Mouse (Mus musculus): Measurements from ENCODE around the gene Fat3. TPM values are rescaled to one million over a fixed set of nuclear protein-coding genes. Genes with fewer than 3 reads are reported as not detected.

The Fat3 gene
- polyA plus RNA-seq, 1 experiment from 2014 or later: 2.3 TPM

GRCm38 (mm10) chr9:15953585-15954337 lies 547.3 kb downstream of the Fat3 start:
- DNase-seq (ENCODE audit: low spot score): no peak
- no peaks in the 10 kb centered on the region for H3K27me3 ChIP-seq (ENCODE audit: low read depth, poor library complexity, severe bottlenecking)
- no peak overlapping the region for H3K27ac ChIP-seq
- no peak overlapping the region for H3K4me3 ChIP-seq
- H3K36me3 ChIP-seq: no peaks in the 10 kb centered on the region
- WGBS: 89% methylated on average over 6 of the region's 6 CpGs
- peaks cover 10% of the 10 kb centered on the region for H3K4me1 ChIP-seq
- no peaks in the 10 kb centered on the region for H3K9me3 ChIP-seq (replicated peaks)

DNA sequence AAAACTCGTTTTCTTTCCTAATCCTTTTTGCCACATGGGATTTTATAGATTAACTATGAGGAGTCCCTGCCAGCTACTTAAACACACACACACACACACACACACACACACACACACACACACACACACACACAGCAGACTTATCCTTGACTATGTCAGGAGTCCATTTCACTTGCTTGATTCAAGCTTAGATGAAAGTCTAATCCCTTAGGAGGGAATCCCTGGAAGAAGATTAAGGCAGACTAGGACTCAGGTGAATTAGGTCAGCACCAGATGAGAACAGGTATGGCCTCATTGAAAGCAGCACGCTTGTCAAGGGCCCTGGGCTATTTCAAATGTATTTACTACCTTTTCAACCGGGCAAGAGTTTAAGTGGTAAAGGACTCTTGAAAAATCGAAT lies 553.0 kb downstream of the Fat3 start:
- Histone ChIP-seq H3K4me3 (no peak overlapping the region), H3K9me3 (replicated peaks) (no peaks in the 10 kb centered on the region), H3K27ac (no peak overlapping the region), H3K4me1 (peaks cover 1% of the 10 kb centered on the region; the same call in 1 of the 2 replicates), H3K36me3 (no peaks in the 10 kb centered on the region), H3K27me3 (ENCODE audit: low read depth, poor library complexity, severe bottlenecking) (no peaks in the 10 kb centered on the region)
- 82% methylated on average over 4 of the region's 4 CpGs for WGBS
- no peak for DNase-seq (ENCODE audit: low spot score)

DNA sequence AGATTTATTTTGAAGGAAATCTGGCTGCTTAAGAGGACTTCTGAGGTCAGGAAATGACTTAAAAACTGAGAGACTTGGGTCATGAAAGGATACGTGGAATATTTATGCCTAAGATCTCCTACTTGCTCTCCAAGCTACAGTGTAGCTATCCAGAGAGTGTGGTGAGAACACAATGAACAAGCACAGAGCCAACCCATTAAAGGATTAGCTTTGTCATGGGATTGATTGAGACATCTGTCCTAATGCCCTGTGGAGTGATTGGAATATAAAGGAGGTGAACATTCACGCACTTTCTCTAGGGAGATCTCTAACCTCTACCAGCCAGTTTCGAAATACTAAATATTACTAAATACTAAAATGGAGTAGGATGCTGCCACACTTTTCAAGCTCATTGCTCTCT lies 556.9 kb downstream of the Fat3 start:
- H3K9me3 ChIP-seq (replicated peaks): no peaks in the 10 kb centered on the region
- no peaks in the 10 kb centered on the region for H3K27me3 ChIP-seq (ENCODE audit: low read depth, poor library complexity, severe bottlenecking)
- 86% methylated on average over 3 of the region's 3 CpGs for WGBS
- peaks cover 5% of the 10 kb centered on the region; the same call in 1 of the 2 replicates for H3K4me1 ChIP-seq
- no peak overlapping the region for H3K27ac ChIP-seq
- DNase-seq (ENCODE audit: low spot score): no peak
- no peak overlapping the region for H3K4me3 ChIP-seq
- H3K36me3 ChIP-seq: no peaks in the 10 kb centered on the region

GRCm38 (mm10) chr9:15943486-15944153 lies 557.5 kb downstream of the Fat3 start:
- H3K4me1 ChIP-seq: peaks cover 5% of the 10 kb centered on the region; the same call in 1 of the 2 replicates

GRCm38 (mm10) chr9:15941818-15942217 lies 559.3 kb downstream of the Fat3 start:
- H3K9me3 ChIP-seq (replicated peaks): no peaks in the 10 kb centered on the region
- 93% methylated on average over 2 of the region's 2 CpGs for WGBS
- H3K36me3 ChIP-seq: no peaks in the 10 kb centered on the region
- peaks cover 5% of the 10 kb centered on the region; the same call in 1 of the 2 replicates for H3K4me1 ChIP-seq
- no peaks in the 10 kb centered on the region for H3K27me3 ChIP-seq (ENCODE audit: low read depth, poor library complexity, severe bottlenecking)
- no peak for DNase-seq (ENCODE audit: low spot score)
- H3K27ac ChIP-seq: no peak overlapping the region
- H3K4me3 ChIP-seq: no peak overlapping the region

More at GRCm38 (mm10) chr9:15943486-15944153, 557.5 kb downstream of the Fat3 start:
- H3K9me3 ChIP-seq (replicated peaks): no peaks in the 10 kb centered on the region
- no peak overlapping the region; the same call in 1 of the 2 replicates for H3K27ac ChIP-seq
- no peaks in the 10 kb centered on the region for H3K27me3 ChIP-seq (ENCODE audit: low read depth, poor library complexity, severe bottlenecking)
- 85% methylated on average over 3 of the region's 3 CpGs for WGBS
- no peak overlapping the region for H3K4me3 ChIP-seq
- DNase-seq (ENCODE audit: low spot score): no peak
- no peaks in the 10 kb centered on the region for H3K36me3 ChIP-seq

DNA sequence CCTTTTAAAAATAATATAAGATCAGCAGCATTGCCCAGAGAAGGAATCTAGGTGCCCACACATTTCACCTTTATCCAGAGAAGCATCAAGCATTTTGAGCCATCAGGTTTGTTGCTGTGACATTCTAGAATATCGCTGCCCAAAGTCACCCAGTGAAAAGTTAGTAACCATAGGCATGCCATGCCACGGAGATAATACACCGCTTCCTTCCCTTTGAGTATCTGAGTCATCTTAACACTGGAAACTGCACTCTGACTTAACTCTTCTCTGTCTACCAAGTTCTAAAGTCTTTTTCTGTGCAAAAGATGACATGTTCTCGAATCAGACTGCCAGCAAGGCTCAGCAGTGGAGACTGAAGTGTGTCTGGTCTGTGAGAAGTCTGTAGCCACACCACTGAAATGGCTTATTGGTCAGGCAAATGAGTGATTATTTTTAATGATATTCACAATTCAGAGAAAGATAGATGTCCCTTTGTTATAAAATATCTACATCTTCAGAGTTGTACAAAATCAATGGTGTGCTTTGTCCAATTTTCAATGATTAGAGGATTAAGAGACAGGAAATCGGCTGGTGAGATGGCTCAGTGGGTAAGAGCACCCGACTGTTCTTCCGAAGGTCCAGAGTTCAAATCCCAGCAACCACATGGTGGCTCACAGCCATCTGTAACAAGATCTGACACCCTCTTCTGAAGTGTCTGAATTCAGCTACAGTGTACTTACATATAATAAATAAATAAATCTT lies 560.0 kb downstream of the Fat3 start:
- no peak for DNase-seq (ENCODE audit: low spot score)
- Histone ChIP-seq H3K4me3 (no peak overlapping the region), H3K4me1 (peaks cover 5% of the 10 kb centered on the region; the same call in 1 of the 2 replicates), H3K36me3 (no peaks in the 10 kb centered on the region), H3K27ac (no peak overlapping the region), H3K27me3 (ENCODE audit: low read depth, poor library complexity, severe bottlenecking) (no peaks in the 10 kb centered on the region), H3K9me3 (replicated peaks) (no peaks in the 10 kb centered on the region)
- 90% methylated on average over 7 of the region's 7 CpGs for WGBS

- no peak overlapping the region for H3K27ac ChIP-seq
- no peaks in the 10 kb centered on the region for H3K36me3 ChIP-seq
- DNase-seq (ENCODE audit: low spot score): no peak
- H3K4me1 ChIP-seq: peaks cover 5% of the 10 kb centered on the region; the same call in 1 of the 2 replicates
- 54% methylated on average over 2 of the region's 2 CpGs for WGBS
- H3K9me3 ChIP-seq (replicated peaks): no peaks in the 10 kb centered on the region
- H3K27me3 ChIP-seq (ENCODE audit: low read depth, poor library complexity, severe bottlenecking): no peaks in the 10 kb centered on the region
- H3K4me3 ChIP-seq: no peak overlapping the region
Measured at GRCm38 (mm10) chr9:15939594-15939993, 561.5 kb downstream of the Fat3 start.

GRCm38 (mm10) chr9:15937837-15938514 lies 563.1 kb downstream of the Fat3 start:
- H3K27ac ChIP-seq: no peak overlapping the region
- 78% methylated on average over 28 of the region's 28 CpGs for WGBS
- peaks cover 3% of the 10 kb centered on the region; the same call in 1 of the 2 replicates for H3K4me1 ChIP-seq
- no peak overlapping the region for H3K4me3 ChIP-seq
- no peaks in the 10 kb centered on the region for H3K27me3 ChIP-seq (ENCODE audit: low read depth, poor library complexity, severe bottlenecking)
- H3K9me3 ChIP-seq (replicated peaks): no peaks in the 10 kb centered on the region
- H3K36me3 ChIP-seq: no peaks in the 10 kb centered on the region
- no peak for DNase-seq (ENCODE audit: low spot score)

GRCm38 (mm10) chr9:15930928-15931443 lies 570.1 kb downstream of the Fat3 start:
- Histone ChIP-seq H3K4me3 (no peak overlapping the region), H3K27me3 (ENCODE audit: low read depth, poor library complexity, severe bottlenecking) (no peaks in the 10 kb centered on the region), H3K9me3 (replicated peaks) (no peaks in the 10 kb centered on the region), H3K27ac (no peak overlapping the region), H3K36me3 (no peaks in the 10 kb centered on the region), H3K4me1 (no peaks in the 10 kb centered on the region)
- no peak for DNase-seq (ENCODE audit: low spot score)
- WGBS: 87% methylated on average over 5 of the region's 5 CpGs

GRCm38 (mm10) chr9:15928331-15928730 lies 572.8 kb downstream of the Fat3 start:
- no peak overlapping the region for H3K27ac ChIP-seq
- no peaks in the 10 kb centered on the region for H3K27me3 ChIP-seq (ENCODE audit: low read depth, poor library complexity, severe bottlenecking)
- DNase-seq (ENCODE audit: low spot score): no peak
- H3K36me3 ChIP-seq: no peaks in the 10 kb centered on the region
- no peak overlapping the region for H3K4me3 ChIP-seq
- no peaks in the 10 kb centered on the region for H3K4me1 ChIP-seq
- WGBS: 88% methylated on average over 2 of the region's 2 CpGs
- H3K9me3 ChIP-seq (replicated peaks): no peaks in the 10 kb centered on the region

DNA sequence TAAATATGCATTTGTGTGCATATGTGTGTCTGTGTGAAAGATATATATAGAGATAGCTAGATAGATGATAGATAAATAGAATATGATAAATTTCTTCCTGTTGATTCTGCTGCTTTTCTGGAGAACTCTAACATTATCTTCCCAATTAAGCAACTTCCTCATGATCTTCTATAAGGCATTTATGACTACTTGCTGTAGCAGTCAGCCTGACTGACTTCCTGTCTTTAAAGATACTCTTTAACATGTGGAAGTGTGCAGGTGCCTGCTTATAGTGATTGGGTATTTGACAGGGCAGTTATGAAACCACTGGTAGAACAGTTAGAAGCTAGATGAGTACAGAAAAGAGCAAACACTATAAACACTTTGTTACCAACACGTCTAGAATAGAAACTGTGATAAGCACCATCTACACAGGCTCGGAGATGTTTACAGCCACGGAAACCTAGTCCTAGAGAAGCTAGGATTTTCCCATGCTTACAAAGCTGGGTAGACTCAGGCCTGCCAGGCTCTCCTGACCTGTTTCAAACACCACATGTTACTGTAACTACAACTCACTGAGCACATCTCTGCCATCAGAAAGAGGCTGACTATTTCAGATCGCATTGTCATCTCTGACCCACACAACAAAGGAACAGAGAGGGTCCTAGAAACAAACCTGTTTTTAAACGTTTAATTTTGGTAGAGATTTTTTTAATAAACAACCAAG lies 573.6 kb downstream of the Fat3 start:
- H3K36me3 ChIP-seq: no peaks in the 10 kb centered on the region
- H3K4me1 ChIP-seq: no peaks in the 10 kb centered on the region
- DNase-seq (ENCODE audit: low spot score): no peak
- H3K27ac ChIP-seq: no peak overlapping the region
- no peaks in the 10 kb centered on the region for H3K27me3 ChIP-seq (ENCODE audit: low read depth, poor library complexity, severe bottlenecking)
- H3K9me3 ChIP-seq (replicated peaks): no peaks in the 10 kb centered on the region
- WGBS: 86% methylated on average over 5 of the region's 5 CpGs
- no peak overlapping the region for H3K4me3 ChIP-seq

- no peaks in the 10 kb centered on the region for H3K27me3 ChIP-seq (ENCODE audit: low read depth, poor library complexity, severe bottlenecking)
- H3K4me3 ChIP-seq: no peak overlapping the region
- WGBS: 94% methylated on average over 5 of the region's 5 CpGs
- no peaks in the 10 kb centered on the region for H3K36me3 ChIP-seq
- H3K9me3 ChIP-seq (replicated peaks): no peaks in the 10 kb centered on the region
- H3K4me1 ChIP-seq: no peaks in the 10 kb centered on the region
- DNase-seq (ENCODE audit: low spot score): no peak
- no peak overlapping the region for H3K27ac ChIP-seq
Measured at GRCm38 (mm10) chr9:15925237-15925636, 575.8 kb downstream of the Fat3 start.
